Mouse (Mus musculus): ENCODE measurements around the gene Olfr553. TPM values are rescaled to one million over a fixed set of nuclear protein-coding genes. Genes with fewer than 3 reads are reported as not detected.
"Not testable (repeated sequence)": the region's sequence is repeated elsewhere in the genome, so short reads cannot be mapped to it uniquely, and the experiment has no call there.

Gene Olfr553
- not detected in 2 replicates for polyA plus RNA-seq (2016; fragmentation: Nextera tagmentation; extraction: Ambion mirVana)

- H3K4me3 ChIP-seq = no peak within 1 kb of the TSS
- no peaks in the 10 kb centered on the region for H3K27me3 ChIP-seq (replicated peaks; ENCODE audit: low read depth, poor library complexity, severe bottlenecking)
- H3K4me1 ChIP-seq = no peaks in the 10 kb centered on the region
- no peak within 1 kb of the TSS for H3K27ac ChIP-seq (replicated peaks)
- no peak for DNase-seq (ENCODE audit: low spot score)
- no peaks in the 10 kb centered on the region for H3K36me3 ChIP-seq (replicated peaks)
- H3K9me3 ChIP-seq = no peaks in the 10 kb centered on the region
Observed at GRCm38 (mm10) chr7:102618118-102618517, at the start of gene Olfr553. Olfr553 (minus strand) TSS chr7:102618218.

- Histone ChIP-seq H3K9me3 (no peaks in the 10 kb centered on the region), H3K4me1 (no peaks in the 10 kb centered on the region), H3K27ac (replicated peaks) (no peak overlapping the region), H3K36me3 (replicated peaks) (no peaks in the 10 kb centered on the region), H3K4me3 (no peak overlapping the region), H3K27me3 (replicated peaks; ENCODE audit: low read depth, poor library complexity, severe bottlenecking) (no peaks in the 10 kb centered on the region)
- no peak for DNase-seq (ENCODE audit: low spot score)
- WGBS = 47% methylated on average over 2 of the region's 2 CpGs
Observed at GRCm38 (mm10) chr7:102665378-102665777, 47.4 kb upstream of the Olfr553 start.

GRCm38 (mm10) chr7:102664599-102664998 is 46.6 kb upstream of the Olfr553 start, which contains the start of gene Olfr556:
Olfr556 (plus strand) TSS chr7:102664899.
- DNase-seq (ENCODE audit: low spot score) = no peak
- Histone ChIP-seq H3K9me3 (no peaks in the 10 kb centered on the region), H3K27ac (replicated peaks) (no peak within 1 kb of the TSS), H3K4me1 (no peaks in the 10 kb centered on the region), H3K4me3 (no peak within 1 kb of the TSS), H3K36me3 (replicated peaks) (no peaks in the 10 kb centered on the region), H3K27me3 (replicated peaks; ENCODE audit: low read depth, poor library complexity, severe bottlenecking) (no peaks in the 10 kb centered on the region)
- 63% methylated on average over 3 of the region's 3 CpGs for WGBS

GRCm38 (mm10) chr7:102658523-102658922 is 40.5 kb upstream of the Olfr553 start, which contains the start of gene Olfr555:
Olfr555 (plus strand) TSS chr7:102658823.
- no peaks in the 10 kb centered on the region for H3K27me3 ChIP-seq (replicated peaks; ENCODE audit: low read depth, poor library complexity, severe bottlenecking)
- no peak within 1 kb of the TSS for H3K27ac ChIP-seq (replicated peaks)
- H3K4me3 ChIP-seq = no peak within 1 kb of the TSS
- no peaks in the 10 kb centered on the region for H3K4me1 ChIP-seq
- WGBS = 84% methylated on average over 1 of the region's 1 CpGs
- no peaks in the 10 kb centered on the region for H3K9me3 ChIP-seq
- H3K36me3 ChIP-seq (replicated peaks) = no peaks in the 10 kb centered on the region
- no peak for DNase-seq (ENCODE audit: low spot score)

GRCm38 (mm10) chr7:102644945-102645344 is 26.9 kb upstream of the Olfr553 start:
- H3K27me3 ChIP-seq (replicated peaks; ENCODE audit: low read depth, poor library complexity, severe bottlenecking); DNase-seq (ENCODE audit: low spot score); H3K36me3 ChIP-seq (replicated peaks); H3K9me3 ChIP-seq; H3K4me3 ChIP-seq; H3K27ac ChIP-seq (replicated peaks); H3K4me1 ChIP-seq: not testable (repeated sequence)
- 80% methylated on average over 4 of the region's 4 CpGs for WGBS

- 78% methylated on average over 1 of the region's 1 CpGs for WGBS
- no peak for DNase-seq (ENCODE audit: low spot score)
- Histone ChIP-seq H3K27me3 (replicated peaks; ENCODE audit: low read depth, poor library complexity, severe bottlenecking) (no peaks in the 10 kb centered on the region), H3K27ac (replicated peaks) (no peak within 1 kb of the TSS), H3K4me3 (no peak within 1 kb of the TSS), H3K36me3 (replicated peaks) (no peaks in the 10 kb centered on the region), H3K9me3 (no peaks in the 10 kb centered on the region), H3K4me1 (no peaks in the 10 kb centered on the region)
Observed at GRCm38 (mm10) chr7:102638132-102638531, 20.1 kb upstream of the Olfr553 start, which contains the start of gene Olfr554. Olfr554 (plus strand) TSS chr7:102638432.

- DNase-seq (ENCODE audit: low spot score) = peak; percentile 18
- WGBS = 28% methylated on average over 3 of the region's 3 CpGs
- no peaks in the 10 kb centered on the region for H3K36me3 ChIP-seq (replicated peaks)
- H3K27me3 ChIP-seq (replicated peaks; ENCODE audit: low read depth, poor library complexity, severe bottlenecking) = no peaks in the 10 kb centered on the region
- H3K27ac ChIP-seq (replicated peaks) = no peak overlapping the region
- no peaks in the 10 kb centered on the region for H3K9me3 ChIP-seq
- no peaks in the 10 kb centered on the region for H3K4me1 ChIP-seq
- H3K4me3 ChIP-seq = no peak overlapping the region
Observed at GRCm38 (mm10) chr7:102636665-102637064, 18.6 kb upstream of the Olfr553 start.

GRCm38 (mm10) chr7:102620368-102620767 is 2.4 kb upstream of the Olfr553 start:
- H3K4me3 ChIP-seq; H3K36me3 ChIP-seq (replicated peaks); H3K9me3 ChIP-seq; DNase-seq (ENCODE audit: low spot score); H3K27ac ChIP-seq (replicated peaks); H3K27me3 ChIP-seq (replicated peaks; ENCODE audit: low read depth, poor library complexity, severe bottlenecking); H3K4me1 ChIP-seq: not testable (repeated sequence)
- WGBS = 86% methylated on average over 19 of the region's 19 CpGs

GRCm38 (mm10) chr7:102619608-102620007 is 1.6 kb upstream of the Olfr553 start:
- Histone ChIP-seq H3K9me3 (no peaks in the 10 kb centered on the region), H3K4me3 (no peak overlapping the region), H3K27me3 (replicated peaks; ENCODE audit: low read depth, poor library complexity, severe bottlenecking) (no peaks in the 10 kb centered on the region), H3K27ac (replicated peaks) (no peak overlapping the region), H3K36me3 (replicated peaks) (no peaks in the 10 kb centered on the region), H3K4me1 (no peaks in the 10 kb centered on the region)
- no peak for DNase-seq (ENCODE audit: low spot score)
- 74% methylated on average over 5 of the region's 5 CpGs for WGBS

GRCm38 (mm10) chr7:102597378-102598031 is 20.5 kb downstream of the Olfr553 start, which contains the start of gene Olfr552:
Olfr552 (plus strand) TSS chr7:102597770.
- Histone ChIP-seq H3K9me3 (no peaks in the 10 kb centered on the region), H3K4me1 (no peaks in the 10 kb centered on the region), H3K36me3 (replicated peaks) (no peaks in the 10 kb centered on the region), H3K27ac (replicated peaks) (no peak within 1 kb of the TSS), H3K27me3 (replicated peaks; ENCODE audit: low read depth, poor library complexity, severe bottlenecking) (no peaks in the 10 kb centered on the region), H3K4me3 (no peak within 1 kb of the TSS)
- DNase-seq (ENCODE audit: low spot score) = no peak
- 73% methylated on average over 1 of the region's 1 CpGs for WGBS

GRCm38 (mm10) chr7:102591786-102592185 is 26.2 kb downstream of the Olfr553 start, which contains the start of gene Olfr551:
Olfr551 (minus strand) TSS chr7:102591886.
- no peaks in the 10 kb centered on the region for H3K9me3 ChIP-seq

GRCm38 (mm10) chr7:102575998-102576397 is 42.0 kb downstream of the Olfr553 start:
- H3K4me3 ChIP-seq = no peak overlapping the region
- no peak for DNase-seq (ENCODE audit: low spot score)
- no peaks in the 10 kb centered on the region for H3K9me3 ChIP-seq
- H3K36me3 ChIP-seq (replicated peaks) = no peaks in the 10 kb centered on the region
- 79% methylated on average over 6 of the region's 6 CpGs for WGBS
- no peaks in the 10 kb centered on the region for H3K4me1 ChIP-seq
- no peaks in the 10 kb centered on the region for H3K27me3 ChIP-seq (replicated peaks; ENCODE audit: low read depth, poor library complexity, severe bottlenecking)
- no peak overlapping the region for H3K27ac ChIP-seq (replicated peaks)

More at GRCm38 (mm10) chr7:102591786-102592185, 26.2 kb downstream of the Olfr553 start, which contains the start of gene Olfr551:
- Histone ChIP-seq H3K27ac (replicated peaks) (no peak within 1 kb of the TSS), H3K4me3 (no peak within 1 kb of the TSS), H3K4me1 (no peaks in the 10 kb centered on the region), H3K36me3 (replicated peaks) (no peaks in the 10 kb centered on the region), H3K27me3 (replicated peaks; ENCODE audit: low read depth, poor library complexity, severe bottlenecking) (no peaks in the 10 kb centered on the region)
- DNase-seq (ENCODE audit: low spot score) = no peak
- WGBS = 92% methylated on average over 3 of the region's 3 CpGs

- no peak overlapping the region for H3K27ac ChIP-seq (replicated peaks)
- 78% methylated on average over 3 of the region's 3 CpGs for WGBS
- no peak overlapping the region for H3K4me3 ChIP-seq
- no peaks in the 10 kb centered on the region for H3K4me1 ChIP-seq
- H3K27me3 ChIP-seq (replicated peaks; ENCODE audit: low read depth, poor library complexity, severe bottlenecking) = no peaks in the 10 kb centered on the region
- no peaks in the 10 kb centered on the region for H3K36me3 ChIP-seq (replicated peaks)
- H3K9me3 ChIP-seq = no peaks in the 10 kb centered on the region
- DNase-seq (ENCODE audit: low spot score) = no peak
Observed at GRCm38 (mm10) chr7:102573174-102573830, 44.7 kb downstream of the Olfr553 start.
